Mouse (Mus musculus) heart, postnatal 0 days (tissue): ENCODE measurements at regions not wholly inside any gene's neighbourhood (a gene's known extent, or its start where the extent isn't known, plus 50 kb on each side); places are given as distances from the start of the nearest gene placed in this dataset.

Source experiments
- CTCF ChIP-seq: IDR thresholded peaks from 2 replicates; pipeline ENCODE4 v1.5.1; 2016; ENCODE audit warnings: antibody characterized with exemption, control low read depth, low read depth
- EP300 ChIP-seq: IDR thresholded peaks from 2 replicates; pipeline ENCODE4 v1.6.1; 2016; ENCODE audit warnings: antibody characterized with exemption, low read depth

DNA sequence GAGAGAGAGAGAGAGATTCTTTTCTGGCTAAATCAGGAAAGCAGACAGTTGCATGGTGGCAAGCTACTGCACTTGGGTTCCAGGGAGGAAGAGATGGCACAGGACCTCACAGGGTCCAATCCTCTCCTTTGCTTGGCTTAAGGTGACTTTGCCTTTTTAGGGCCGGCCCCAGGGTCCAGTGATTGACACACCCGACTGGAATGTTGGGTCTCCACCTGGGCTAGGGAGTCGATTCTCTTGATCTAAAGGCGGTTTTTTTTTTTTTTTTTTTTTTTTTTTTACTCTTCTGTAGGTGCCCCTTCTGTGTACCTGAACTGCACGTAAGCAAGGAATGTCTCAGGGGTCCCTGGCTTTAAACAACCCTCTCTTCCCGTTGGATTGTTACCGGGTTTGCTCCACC lies 131.4 kb downstream of the Enc1 start:
- TF ChIP-seq CTCF: no peak
- no peak for TF ChIP-seq EP300
